Mouse (Mus musculus): ENCODE results near the gene Ehbp1. TPM values are rescaled to one million over a fixed set of nuclear protein-coding genes. Genes with fewer than 3 reads are reported as not detected.

Ehbp1 gene
- polyA plus RNA-seq, 2 experiments, result 12.1 to 21.4 TPM

GRCm38 (mm10) chr11:22016341-22016740, 325.8 kb downstream of the Ehbp1 start:
- ATAC-seq (ENCODE audit: low FRiP score, low read depth) (no peak), DNase-seq (ENCODE audit: low spot score) (no peak)
- 65% methylated on average over 3 of the region's 3 CpGs for WGBS
- Histone ChIP-seq H3K4me3 (replicated peaks; ENCODE audit: low read length) (no peak overlapping the region), H3K27me3 (ENCODE audit: control insufficient read depth, insufficient read depth, low read length) (no peaks in the 10 kb centered on the region), H3K9ac (ENCODE audit: low read depth, low read length, severe bottlenecking) (no peak overlapping the region), H3K27ac (replicated peaks; ENCODE audit: low read depth, low read length) (no peak overlapping the region), H3K4me1 (ENCODE audit: control insufficient read depth, insufficient read depth, low read length) (no peaks in the 10 kb centered on the region), H3K9me3 (ENCODE audit: control insufficient read depth, low read length) (no peaks in the 10 kb centered on the region), H3K36me3 (ENCODE audit: control insufficient read depth, insufficient read depth, low read length) (peaks cover 5% of the 10 kb centered on the region; the same call in 1 of the 2 replicates), H3K4me2 (replicated peaks; ENCODE audit: low read depth, low read length, severe bottlenecking) (no peak overlapping the region)
- TF ChIP-seq POLR2A (IDR thresholded peaks at IDR 0.05; ENCODE audit: borderline replicate concordance, extremely low read depth, insufficient read depth, insufficient read length), result no peak

GRCm38 (mm10) chr11:22008817-22009216, 333.3 kb downstream of the Ehbp1 start:
- no peak overlapping the region for H3K4me2 ChIP-seq (replicated peaks; ENCODE audit: low read depth, low read length, severe bottlenecking)
- DNase-seq (ENCODE audit: low spot score), result no peak
- no peak for ATAC-seq (ENCODE audit: low FRiP score, low read depth)
- TF ChIP-seq POLR2A (IDR thresholded peaks at IDR 0.05; ENCODE audit: borderline replicate concordance, extremely low read depth, insufficient read depth, insufficient read length), result no peak
- 30% methylated on average over 2 of the region's 2 CpGs for WGBS
- H3K36me3 ChIP-seq (ENCODE audit: control insufficient read depth, insufficient read depth, low read length), result peaks cover 2% of the 10 kb centered on the region; the same call in 1 of the 2 replicates
- H3K27me3 ChIP-seq (ENCODE audit: control insufficient read depth, insufficient read depth, low read length), result peaks cover 53% of the 10 kb centered on the region
- no peaks in the 10 kb centered on the region for H3K9me3 ChIP-seq (ENCODE audit: control insufficient read depth, low read length)
- H3K27ac ChIP-seq (replicated peaks; ENCODE audit: low read depth, low read length), result no peak overlapping the region
- no peak overlapping the region for H3K9ac ChIP-seq (ENCODE audit: low read depth, low read length, severe bottlenecking)
- H3K4me1 ChIP-seq (ENCODE audit: control insufficient read depth, insufficient read depth, low read length), result peaks cover 2% of the 10 kb centered on the region; the same call in 1 of the 2 replicates
- no peak overlapping the region for H3K4me3 ChIP-seq (replicated peaks; ENCODE audit: low read length)

- no peak for TF ChIP-seq POLR2A (IDR thresholded peaks at IDR 0.05; ENCODE audit: borderline replicate concordance, extremely low read depth, insufficient read depth, insufficient read length)
- WGBS, result 7% methylated on average over 10 of the region's 10 CpGs
- no peak for ATAC-seq (ENCODE audit: low FRiP score, low read depth)
- H3K36me3 ChIP-seq (ENCODE audit: control insufficient read depth, insufficient read depth, low read length), result peaks cover 2% of the 10 kb centered on the region; the same call in 1 of the 2 replicates
- no peak overlapping the region for H3K4me2 ChIP-seq (replicated peaks; ENCODE audit: low read depth, low read length, severe bottlenecking)
- H3K9me3 ChIP-seq (ENCODE audit: control insufficient read depth, low read length), result no peaks in the 10 kb centered on the region
- peaks cover 60% of the 10 kb centered on the region for H3K27me3 ChIP-seq (ENCODE audit: control insufficient read depth, insufficient read depth, low read length)
- no peak overlapping the region for H3K27ac ChIP-seq (replicated peaks; ENCODE audit: low read depth, low read length)
- no peak overlapping the region for H3K9ac ChIP-seq (ENCODE audit: low read depth, low read length, severe bottlenecking)
- no peak for DNase-seq (ENCODE audit: low spot score)
- peaks cover 2% of the 10 kb centered on the region; the same call in 1 of the 2 replicates for H3K4me1 ChIP-seq (ENCODE audit: control insufficient read depth, insufficient read depth, low read length)
- no peak overlapping the region for H3K4me3 ChIP-seq (replicated peaks; ENCODE audit: low read length)
Observed at GRCm38 (mm10) chr11:22008129-22008596, 333.9 kb downstream of the Ehbp1 start.

- H3K4me2 ChIP-seq (replicated peaks; ENCODE audit: low read depth, low read length, severe bottlenecking), result no peak overlapping the region
- ATAC-seq (ENCODE audit: low FRiP score, low read depth), result no peak
- no peak for TF ChIP-seq POLR2A (IDR thresholded peaks at IDR 0.05; ENCODE audit: borderline replicate concordance, extremely low read depth, insufficient read depth, insufficient read length)
- H3K4me3 ChIP-seq (replicated peaks; ENCODE audit: low read length), result no peak overlapping the region
- H3K36me3 ChIP-seq (ENCODE audit: control insufficient read depth, insufficient read depth, low read length), result peaks cover 2% of the 10 kb centered on the region; the same call in 1 of the 2 replicates
- no peak overlapping the region for H3K27ac ChIP-seq (replicated peaks; ENCODE audit: low read depth, low read length)
- WGBS, result 6% methylated on average over 6 of the region's 6 CpGs
- peaks cover 64% of the 10 kb centered on the region for H3K27me3 ChIP-seq (ENCODE audit: control insufficient read depth, insufficient read depth, low read length)
- no peak overlapping the region for H3K9ac ChIP-seq (ENCODE audit: low read depth, low read length, severe bottlenecking)
- DNase-seq (ENCODE audit: low spot score), result no peak
- H3K4me1 ChIP-seq (ENCODE audit: control insufficient read depth, insufficient read depth, low read length), result peaks cover 4% of the 10 kb centered on the region; the same call in 1 of the 2 replicates
- H3K9me3 ChIP-seq (ENCODE audit: control insufficient read depth, low read length), result no peaks in the 10 kb centered on the region
Observed at GRCm38 (mm10) chr11:22007781-22008110, 334.3 kb downstream of the Ehbp1 start.

- Histone ChIP-seq H3K4me2 (replicated peaks; ENCODE audit: low read depth, low read length, severe bottlenecking) (no peak overlapping the region; the same call in 1 of the 2 replicates), H3K4me3 (replicated peaks; ENCODE audit: low read length) (no peak overlapping the region), H3K9me3 (ENCODE audit: control insufficient read depth, low read length) (no peaks in the 10 kb centered on the region), H3K9ac (ENCODE audit: low read depth, low read length, severe bottlenecking) (no peak overlapping the region), H3K27me3 (ENCODE audit: control insufficient read depth, insufficient read depth, low read length) (peaks cover 68% of the 10 kb centered on the region), H3K4me1 (ENCODE audit: control insufficient read depth, insufficient read depth, low read length) (peaks cover 6% of the 10 kb centered on the region; the same call in 1 of the 2 replicates), H3K27ac (replicated peaks; ENCODE audit: low read depth, low read length) (no peak overlapping the region), H3K36me3 (ENCODE audit: control insufficient read depth, insufficient read depth, low read length) (peaks cover 2% of the 10 kb centered on the region; the same call in 1 of the 2 replicates)
- no peak for TF ChIP-seq POLR2A (IDR thresholded peaks at IDR 0.05; ENCODE audit: borderline replicate concordance, extremely low read depth, insufficient read depth, insufficient read length)
- ATAC-seq (ENCODE audit: low FRiP score, low read depth) (no peak), DNase-seq (ENCODE audit: low spot score) (no peak)
- WGBS, result 10% methylated on average over 20 of the region's 20 CpGs
Observed at GRCm38 (mm10) chr11:22007088-22007780, 334.9 kb downstream of the Ehbp1 start.
